Mouse (Mus musculus): Measurements from ENCODE around the gene Gpat2.
A peak's percentile ranks its signal among the peaks of the same experiment; 100 is the strongest.

Gpat2 gene

GRCm38 (mm10) chr2:127424977-127425376 lies at the start of gene Gpat2:
Gpat2 (plus strand) TSS chr2:127425199.
- no peak for DNase-seq

GRCm38 (mm10) chr2:127375759-127376341 lies 49.1 kb upstream of the Gpat2 start:
- DNase-seq, result no peak

GRCm38 (mm10) chr2:127376423-127377051 lies 48.5 kb upstream of the Gpat2 start:
- no peak for DNase-seq

GRCm38 (mm10) chr2:127377942-127378610 lies 46.9 kb upstream of the Gpat2 start:
- DNase-seq, result no peak

- DNase-seq, result no peak
Observed at GRCm38 (mm10) chr2:127378611-127378990, 46.4 kb upstream of the Gpat2 start.

- DNase-seq, result no peak
Observed at GRCm38 (mm10) chr2:127379250-127379649, 45.7 kb upstream of the Gpat2 start.

GRCm38 (mm10) chr2:127383881-127384280 lies 41.1 kb upstream of the Gpat2 start:
- DNase-seq, result no peak

- no peak for DNase-seq
Observed at GRCm38 (mm10) chr2:127387521-127387920, 37.5 kb upstream of the Gpat2 start.

- DNase-seq, result no peak
Observed at GRCm38 (mm10) chr2:127390352-127390751, 34.6 kb upstream of the Gpat2 start.

GRCm38 (mm10) chr2:127390846-127391245 lies 34.2 kb upstream of the Gpat2 start:
- no peak for DNase-seq

GRCm38 (mm10) chr2:127391323-127391722 lies 33.7 kb upstream of the Gpat2 start:
- DNase-seq, result no peak

- no peak for DNase-seq
Observed at GRCm38 (mm10) chr2:127394606-127395161, 30.3 kb upstream of the Gpat2 start.

- DNase-seq, result no peak
Observed at GRCm38 (mm10) chr2:127398738-127399137, 26.3 kb upstream of the Gpat2 start.

GRCm38 (mm10) chr2:127411126-127411525 lies 13.9 kb upstream of the Gpat2 start:
- no peak for DNase-seq

- DNase-seq, result no peak
Observed at GRCm38 (mm10) chr2:127415806-127416205, 9.2 kb upstream of the Gpat2 start.

GRCm38 (mm10) chr2:127416706-127417105 lies 8.3 kb upstream of the Gpat2 start:
- no peak for DNase-seq

- no peak for DNase-seq
Observed at GRCm38 (mm10) chr2:127418266-127418970, 6.6 kb upstream of the Gpat2 start.

GRCm38 (mm10) chr2:127430238-127430637 lies 5.2 kb downstream of the Gpat2 start:
- DNase-seq, result peak; percentile 66

GRCm38 (mm10) chr2:127433487-127434295 lies 8.7 kb downstream of the Gpat2 start:
- DNase-seq, result no peak

- DNase-seq, result no peak
Observed at GRCm38 (mm10) chr2:127435135-127435534, 10.1 kb downstream of the Gpat2 start.

GRCm38 (mm10) chr2:127435554-127435953 lies 10.6 kb downstream of the Gpat2 start:
- DNase-seq, result no peak

- no peak for DNase-seq
Observed at GRCm38 (mm10) chr2:127437697-127438096, 12.7 kb downstream of the Gpat2 start.
